Mouse (Mus musculus): ENCODE results near the gene Rps7. TPM values are rescaled to one million over a fixed set of nuclear protein-coding genes. Genes with fewer than 3 reads are reported as not detected.

Rps7 gene
- 299 and 535 TPM in 2 replicates for polyA plus RNA-seq (2012; ENCODE audit: insufficient read depth, insufficient read length, missing spikeins)

DNA sequence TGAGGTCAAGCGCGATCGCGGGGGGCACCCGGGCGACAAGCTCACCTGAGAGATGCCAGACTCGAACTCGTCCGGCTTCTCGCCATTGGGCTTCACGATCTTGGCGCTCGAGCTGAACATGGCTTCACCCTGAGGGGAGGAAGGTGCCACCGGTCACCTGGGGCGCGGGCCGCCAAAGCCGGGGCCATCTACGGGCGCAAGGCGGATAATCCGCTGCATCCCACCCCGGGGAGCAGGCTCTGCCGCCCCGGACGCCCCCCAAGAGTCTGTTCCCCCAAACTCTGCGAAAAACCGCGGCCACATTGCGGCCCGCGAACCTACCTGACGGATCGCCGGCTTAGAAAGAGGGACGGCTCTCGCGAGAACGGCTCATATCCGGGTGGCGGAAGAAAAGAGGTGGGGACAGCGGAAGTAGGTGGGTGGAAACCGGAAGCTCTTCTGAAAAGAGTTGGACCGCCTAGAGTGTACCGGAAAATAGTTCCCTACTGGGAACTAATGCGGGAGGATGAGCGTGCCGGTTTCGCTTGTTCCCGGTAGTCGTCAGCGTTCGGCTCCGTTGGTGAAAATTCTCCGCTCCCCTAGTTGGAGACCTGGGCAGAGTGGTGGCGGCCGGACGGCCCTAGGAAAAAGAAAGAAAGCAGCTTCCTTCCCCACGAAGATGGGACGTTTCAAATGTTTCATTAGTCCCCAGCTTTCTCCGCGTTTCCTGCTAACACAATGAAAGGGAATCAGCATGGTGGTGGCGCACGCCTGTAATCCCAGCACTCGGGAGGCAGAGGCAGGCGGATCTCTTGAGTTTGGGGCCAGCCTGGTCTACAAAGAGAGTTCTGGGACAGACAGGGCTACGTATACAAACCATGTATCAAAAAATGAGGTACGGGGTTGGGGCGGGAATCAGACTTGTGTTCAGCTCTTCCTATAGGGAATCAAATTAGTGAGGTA, at the start of gene Rps7:
Gene Rps7 (minus strand): TSS at position 419 of the 942 bp plus-strand sequence.
- H3K27ac ChIP-seq (replicated peaks; ENCODE audit: low read depth, low read length), result peak within 1 kb of the TSS; percentile 85

DNA sequence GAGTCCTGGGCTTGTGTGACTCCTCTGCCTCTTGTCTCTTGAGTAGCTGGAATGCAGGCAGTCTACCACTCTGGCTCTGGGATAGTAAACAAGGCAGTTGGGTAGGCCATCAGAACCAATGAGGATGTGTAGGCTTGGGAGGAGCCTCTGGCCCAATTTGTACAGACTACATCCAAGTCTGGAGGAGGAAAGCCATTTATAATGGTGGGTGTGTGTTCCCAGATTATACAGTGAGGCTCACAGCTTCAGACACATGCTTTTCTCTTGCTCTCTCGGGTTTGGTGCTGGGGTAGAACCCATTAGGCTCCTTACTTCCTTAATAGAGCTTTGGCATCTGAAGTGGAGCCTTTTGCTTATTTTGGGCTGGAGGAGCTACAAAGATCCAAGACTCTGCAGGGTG, 48.9 kb upstream of the Rps7 start:
- H3K4me3 ChIP-seq (ENCODE audit: insufficient read depth, low read depth, low read length), result no peak overlapping the region
- H3K4me1 ChIP-seq (ENCODE audit: control insufficient read depth, insufficient read depth, insufficient read length, low read length), result no peaks in the 10 kb centered on the region
- no peak overlapping the region for H3K27ac ChIP-seq (replicated peaks; ENCODE audit: low read depth, low read length)

More for the DNA sequence above, at the start of gene Rps7:
- H3K4me3 ChIP-seq (ENCODE audit: insufficient read depth, low read depth, low read length), result peak within 1 kb of the TSS; percentile 90
- no peaks in the 10 kb centered on the region for H3K4me1 ChIP-seq (ENCODE audit: control insufficient read depth, insufficient read depth, insufficient read length, low read length)

DNA sequence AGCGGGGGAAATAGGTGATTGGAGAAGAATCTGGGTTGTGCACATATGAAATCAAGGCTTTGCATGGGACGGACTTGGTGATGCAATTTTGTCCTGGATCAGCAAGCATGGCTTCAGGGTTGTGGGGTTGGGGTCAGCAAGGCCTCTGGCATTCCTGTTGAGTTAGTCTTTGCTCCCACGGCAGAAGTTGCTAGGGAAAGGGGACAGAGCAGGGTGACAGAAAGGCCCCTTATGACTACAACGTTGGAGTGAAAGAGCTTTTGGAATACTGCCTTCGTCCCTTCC, 40.1 kb upstream of the Rps7 start:
- Histone ChIP-seq H3K27ac (replicated peaks; ENCODE audit: low read depth, low read length) (no peak overlapping the region), H3K4me1 (ENCODE audit: control insufficient read depth, insufficient read depth, insufficient read length, low read length) (peaks cover 8% of the 10 kb centered on the region), H3K4me3 (ENCODE audit: insufficient read depth, low read depth, low read length) (peak overlapping the region; percentile 99)

DNA sequence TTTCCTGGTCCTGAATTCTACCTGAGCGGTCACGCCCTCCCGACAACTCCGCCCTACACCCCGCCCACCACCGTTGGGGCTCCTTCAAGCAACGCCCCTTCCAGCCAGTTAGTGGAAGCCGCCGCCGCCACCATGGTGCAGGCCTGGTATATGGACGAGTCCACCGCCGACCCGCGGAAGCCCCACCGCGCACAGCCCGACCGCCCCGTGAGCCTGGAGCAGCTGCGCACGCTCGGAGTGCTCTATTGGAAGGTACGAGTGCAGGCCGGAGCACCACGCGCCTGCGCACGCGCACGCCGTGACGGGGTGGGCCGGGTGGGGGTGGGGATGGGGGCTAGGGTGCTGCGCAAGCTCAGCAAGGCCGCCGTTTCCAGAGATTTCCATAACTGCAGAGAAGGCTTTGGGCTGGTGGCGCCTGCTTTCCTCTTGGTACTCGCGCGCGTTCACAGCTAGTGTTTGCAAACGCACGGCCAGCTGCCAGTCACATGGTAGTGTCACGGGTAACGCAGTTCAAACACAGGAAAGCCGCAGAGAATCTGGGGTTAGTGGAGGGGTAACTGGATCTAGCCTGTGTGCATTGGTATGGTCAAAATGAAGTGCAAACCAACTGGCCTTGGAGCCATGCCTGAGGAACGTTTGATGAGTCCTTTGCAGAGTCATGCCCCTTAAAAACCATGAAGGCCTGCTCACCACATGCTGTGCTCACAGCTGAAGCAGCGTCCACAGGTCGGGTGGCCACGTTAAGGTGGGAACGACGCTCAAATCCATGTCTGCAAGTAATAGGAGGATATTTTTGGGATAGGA, 39.6 kb upstream of the Rps7 start, which contains the start of gene Adi1:
Gene Adi1 (plus strand): TSS at position 111 of the 804 bp plus-strand sequence.
- Histone ChIP-seq H3K4me3 (ENCODE audit: insufficient read depth, low read depth, low read length) (peak within 1 kb of the TSS; percentile 99), H3K27ac (replicated peaks; ENCODE audit: low read depth, low read length) (peak within 1 kb of the TSS; percentile 42), H3K4me1 (ENCODE audit: control insufficient read depth, insufficient read depth, insufficient read length, low read length) (peaks cover 8% of the 10 kb centered on the region)

- H3K4me3 ChIP-seq (ENCODE audit: insufficient read depth, low read depth, low read length), result no peak overlapping the region
- no peak overlapping the region for H3K27ac ChIP-seq (replicated peaks; ENCODE audit: low read depth, low read length)
- H3K4me1 ChIP-seq (ENCODE audit: control insufficient read depth, insufficient read depth, insufficient read length, low read length), result peaks cover 8% of the 10 kb centered on the region
These were observed 38.4 kb upstream of the Rps7 start for GRCm38 (mm10) chr12:28674038-28674720.

GRCm38 (mm10) chr12:28667287-28667686, 31.5 kb upstream of the Rps7 start:
- Histone ChIP-seq H3K4me3 (ENCODE audit: insufficient read depth, low read depth, low read length) (no peak overlapping the region), H3K4me1 (ENCODE audit: control insufficient read depth, insufficient read depth, insufficient read length, low read length) (no peaks in the 10 kb centered on the region), H3K27ac (replicated peaks; ENCODE audit: low read depth, low read length) (no peak overlapping the region)

DNA sequence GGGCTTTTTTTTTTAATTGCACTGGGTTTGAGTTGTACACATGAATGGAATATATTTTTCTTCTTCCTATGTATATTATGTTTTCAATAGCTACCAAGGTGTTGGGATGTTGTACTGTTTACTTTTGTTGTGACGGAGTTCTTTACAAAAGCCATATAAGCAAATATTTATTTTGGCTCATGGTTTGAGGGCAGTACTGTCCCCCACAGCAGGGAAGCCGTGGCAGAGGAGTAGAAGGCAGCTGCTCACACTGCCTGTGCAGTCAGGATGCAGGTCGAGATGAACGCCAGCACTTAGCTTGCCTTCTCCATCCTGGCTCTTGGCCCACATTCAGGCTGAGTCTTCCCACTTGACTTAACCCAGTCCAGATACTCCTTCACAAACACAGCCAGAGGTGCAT, 31.0 kb upstream of the Rps7 start:
- H3K4me1 ChIP-seq (ENCODE audit: control insufficient read depth, insufficient read depth, insufficient read length, low read length), result no peaks in the 10 kb centered on the region
- no peak overlapping the region for H3K27ac ChIP-seq (replicated peaks; ENCODE audit: low read depth, low read length)
- H3K4me3 ChIP-seq (ENCODE audit: insufficient read depth, low read depth, low read length), result no peak overlapping the region

DNA sequence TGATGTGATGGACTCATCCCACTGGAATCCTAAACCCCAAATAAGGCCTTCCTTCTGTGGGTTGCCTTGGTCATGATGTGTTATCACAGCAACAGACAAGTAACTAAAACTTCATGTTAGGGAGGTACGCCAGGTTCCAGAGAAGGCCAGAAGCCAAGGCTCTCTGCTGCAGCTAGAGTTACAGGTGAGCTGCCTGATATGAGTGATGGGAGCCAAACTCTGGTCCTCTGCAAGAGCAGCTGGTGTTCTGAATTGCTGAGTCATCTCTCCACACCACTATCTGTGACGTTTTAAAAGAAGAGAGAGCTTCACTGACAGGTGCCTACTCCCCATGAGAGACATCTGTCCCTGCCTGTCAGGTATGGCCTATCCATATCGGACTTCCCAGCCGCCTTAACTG, 26.9 kb upstream of the Rps7 start:
- Histone ChIP-seq H3K4me3 (ENCODE audit: insufficient read depth, low read depth, low read length) (no peak overlapping the region), H3K27ac (replicated peaks; ENCODE audit: low read depth, low read length) (no peak overlapping the region), H3K4me1 (ENCODE audit: control insufficient read depth, insufficient read depth, insufficient read length, low read length) (no peaks in the 10 kb centered on the region)

- peak within 1 kb of the TSS; percentile 47 for H3K27ac ChIP-seq (replicated peaks; ENCODE audit: low read depth, low read length)
- peak within 1 kb of the TSS; percentile 92 for H3K4me3 ChIP-seq (ENCODE audit: insufficient read depth, low read depth, low read length)
- H3K4me1 ChIP-seq (ENCODE audit: control insufficient read depth, insufficient read depth, insufficient read length, low read length), result 0 out of 2 replicates have a peak, but pooled peaks cover 3% of the 10 kb centered on the region
These were observed 13.7 kb upstream of the Rps7 start, which contains the start of gene Rnaseh1 for GRCm38 (mm10) chr12:28649141-28650110. Gene Rnaseh1 (plus strand): TSS chr12:28649602.

DNA sequence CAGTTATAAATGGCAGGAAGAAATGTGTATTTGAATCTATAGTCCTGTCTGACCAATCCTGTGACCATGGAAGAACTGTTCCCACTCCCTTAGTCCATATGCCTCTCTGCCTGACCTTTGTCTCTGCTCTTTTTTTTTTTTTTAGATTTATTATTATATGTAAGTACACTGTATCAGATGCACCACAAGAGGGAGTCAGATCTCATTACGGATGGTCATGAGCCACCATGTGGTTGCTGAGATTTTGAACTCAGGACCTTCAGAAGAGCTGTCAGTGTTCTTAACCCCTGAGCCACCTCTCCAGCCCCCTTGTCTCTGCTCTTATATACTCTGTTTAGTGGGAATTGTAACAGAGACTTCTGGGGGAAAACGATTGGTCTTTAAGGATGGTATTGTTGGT, 3.0 kb upstream of the Rps7 start:
- Histone ChIP-seq H3K4me1 (ENCODE audit: control insufficient read depth, insufficient read depth, insufficient read length, low read length) (no peaks in the 10 kb centered on the region), H3K27ac (replicated peaks; ENCODE audit: low read depth, low read length) (no peak overlapping the region), H3K4me3 (ENCODE audit: insufficient read depth, low read depth, low read length) (no peak overlapping the region)

DNA sequence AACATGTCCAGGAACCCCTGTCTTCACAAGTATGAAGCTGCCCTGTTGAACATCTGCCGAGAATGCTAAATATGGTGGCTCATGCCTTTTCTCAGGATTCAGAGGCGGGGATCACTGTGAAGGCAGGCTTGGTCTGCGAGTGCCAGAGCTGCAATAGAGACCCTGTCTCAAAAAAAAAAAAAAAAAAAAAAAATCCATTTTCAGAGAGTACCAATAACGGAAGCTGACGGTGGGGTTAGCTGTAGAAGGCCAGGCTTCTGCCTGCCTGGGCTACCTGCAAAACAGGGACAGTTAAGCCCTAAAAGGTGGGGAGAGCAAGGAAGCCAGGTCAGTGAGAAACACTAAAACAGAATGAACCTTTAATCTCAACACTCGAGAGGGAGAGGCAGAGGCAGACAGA, 790 bp upstream of the Rps7 start:
- H3K4me1 ChIP-seq (ENCODE audit: control insufficient read depth, insufficient read depth, insufficient read length, low read length), result no peaks in the 10 kb centered on the region
- H3K4me3 ChIP-seq (ENCODE audit: insufficient read depth, low read depth, low read length), result peak overlapping the region; percentile 87
- no peak overlapping the region for H3K27ac ChIP-seq (replicated peaks; ENCODE audit: low read depth, low read length)

GRCm38 (mm10) chr12:28635058-28635534, 657 bp downstream of the Rps7 start:
- Histone ChIP-seq H3K27ac (replicated peaks; ENCODE audit: low read depth, low read length) (no peak overlapping the region; the same call in 1 of the 2 replicates), H3K4me3 (ENCODE audit: insufficient read depth, low read depth, low read length) (peak overlapping the region; percentile 90), H3K4me1 (ENCODE audit: control insufficient read depth, insufficient read depth, insufficient read length, low read length) (no peaks in the 10 kb centered on the region)

GRCm38 (mm10) chr12:28628436-28628835, 7.3 kb downstream of the Rps7 start:
- H3K27ac ChIP-seq (replicated peaks; ENCODE audit: low read depth, low read length), result no peak overlapping the region
- no peak overlapping the region for H3K4me3 ChIP-seq (ENCODE audit: insufficient read depth, low read depth, low read length)
- no peaks in the 10 kb centered on the region for H3K4me1 ChIP-seq (ENCODE audit: control insufficient read depth, insufficient read depth, insufficient read length, low read length)

DNA sequence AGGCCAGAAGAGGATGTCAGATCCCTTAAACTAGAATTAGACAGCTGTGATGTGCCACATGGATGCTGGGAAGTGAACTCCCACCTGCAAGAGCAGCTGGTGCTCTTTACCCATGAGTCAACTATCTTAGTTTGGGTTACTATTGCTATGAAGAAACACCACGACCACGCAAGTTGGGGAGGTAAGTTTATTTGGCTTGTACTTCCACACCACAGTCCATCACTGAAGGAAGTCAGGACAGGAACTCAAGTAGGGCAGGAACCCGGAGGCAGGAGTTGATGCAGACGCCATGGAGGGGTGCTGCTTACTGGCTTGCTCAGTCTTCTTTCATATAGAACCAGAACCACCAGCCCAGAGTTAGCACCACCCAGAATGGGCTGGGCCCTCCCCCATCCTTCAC, 8.7 kb downstream of the Rps7 start:
- Histone ChIP-seq H3K27ac (replicated peaks; ENCODE audit: low read depth, low read length) (no peak overlapping the region), H3K4me3 (ENCODE audit: insufficient read depth, low read depth, low read length) (no peak overlapping the region)

More for the DNA sequence above, 8.7 kb downstream of the Rps7 start:
- H3K4me1 ChIP-seq (ENCODE audit: control insufficient read depth, insufficient read depth, insufficient read length, low read length), result no peaks in the 10 kb centered on the region
